Mouse (Mus musculus) G1E (cell line): ENCODE measurements around the gene L3mbtl4.

Experiments
- CTCF ChIP-seq: IDR thresholded peaks from 2 replicates; pipeline ENCODE4 v1.5.1; 2012; ENCODE audit warnings: low read depth, low read length, inconsistent platforms, mixed read lengths
- GATA1 ChIP-seq: IDR thresholded peaks from 2 replicates; pipeline ENCODE4 v1.6.1; 2012; ENCODE audit warnings: borderline replicate concordance, low read length, inconsistent platforms, mixed read lengths
- POLR2AphosphoS5 ChIP-seq: IDR thresholded peaks from 2 replicates; pipeline ENCODE4 v1.6.1; 2012; ENCODE audit warnings: low read depth, low read length, inconsistent platforms; ENCODE audit not compliant: insufficient replicate concordance
- TAL1 ChIP-seq: conservative IDR thresholded peaks from 2 replicates; pipeline ENCODE4 v1.6.1; 2012; ENCODE audit warnings: low read depth, low read length, inconsistent platforms, mixed read lengths

DNA sequence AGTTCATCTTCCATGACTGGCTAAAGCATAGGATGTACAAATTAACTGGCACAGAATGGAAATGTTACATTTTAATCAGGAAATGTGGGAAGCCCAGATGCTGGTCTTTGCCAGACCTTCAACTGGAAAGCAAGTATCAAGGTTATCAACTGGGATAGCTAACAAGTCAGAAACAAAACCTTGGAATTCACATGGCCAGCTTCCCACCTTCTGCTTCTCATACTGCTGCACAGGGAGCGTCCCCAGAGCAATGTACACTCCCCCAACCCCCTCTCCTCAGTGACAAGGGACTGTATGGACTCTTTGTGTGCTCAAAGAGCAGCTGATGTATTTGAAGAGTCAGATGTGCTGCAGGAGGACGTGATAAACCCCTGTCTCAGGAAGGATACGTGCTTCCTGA, 49.0 kb downstream of the L3mbtl4 start:
- no peak for TF ChIP-seq CTCF
- TF ChIP-seq POLR2AphosphoS5 = no peak
- no peak for TF ChIP-seq GATA1
- no peak for TF ChIP-seq TAL1
